ENCODE assay signal across 20 mouse cellular contexts in the genomic region with DNA sequence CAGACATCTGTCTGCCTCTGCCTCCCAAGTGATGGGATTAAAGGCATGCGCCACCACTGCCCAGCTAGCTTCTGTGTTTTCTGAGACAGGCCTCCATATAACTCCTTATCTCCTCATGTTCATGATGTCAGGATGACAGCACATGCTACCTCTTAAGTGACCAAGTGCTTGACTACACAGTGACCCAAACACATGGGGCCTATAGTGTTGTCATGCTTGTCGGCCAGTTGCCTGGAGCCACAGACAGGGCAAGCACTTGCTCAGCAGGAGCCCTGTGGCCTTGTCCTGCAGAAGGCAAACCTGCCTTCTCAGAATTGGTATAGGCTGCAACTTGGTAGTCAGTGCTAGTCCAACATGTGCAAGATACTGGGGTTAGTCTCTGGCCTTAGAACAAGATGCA. TPM values are rescaled to one million over a fixed set of nuclear protein-coding genes. Genes with fewer than 3 reads are reported as not detected.
"Had no signal": no experiment of that assay in that cellular context is flagged by ENCODE, and none has a peak within 500 bp of the region (broad histone marks: within the 10 kb centered on the region; RNA-seq: fewer than 3 reads in every experiment).

No protein-coding gene starts in this region.

- DNase-seq: kidney, postnatal 36 days; layer of hippocampus, adult 9-11 months; layer of hippocampus, postnatal 36 days; lung, adult 2 months; lung, postnatal 4 days; midbrain, embryonic 14.5 days; right cerebral cortex, postnatal 14 days; thymus, postnatal 4 days had no signal

- H3K4me2 ChIP-seq: limb, embryonic 13.5 days; liver, embryonic 11.5 days; liver, embryonic 15.5 days; neural tube, embryonic 12.5 days; stomach, embryonic 15.5 days had no signal

- H3K9me3 ChIP-seq: limb, embryonic 13.5 days; liver, embryonic 15.5 days; midbrain, embryonic 10.5 days; neural tube, embryonic 12.5 days; stomach, embryonic 15.5 days had no signal

- H3K9ac ChIP-seq: limb, embryonic 13.5 days; liver, embryonic 15.5 days; neural tube, embryonic 12.5 days; stomach, embryonic 15.5 days had no signal

- H3K27ac ChIP-seq: kidney, postnatal 0 days; limb, embryonic 13.5 days; liver, embryonic 15.5 days; midbrain, embryonic 10.5 days; neural tube, embryonic 12.5 days; stomach, embryonic 15.5 days had no signal

- ATAC-seq: lung, postnatal 0 days had no signal

- H3K27me3 ChIP-seq: limb, embryonic 13.5 days; liver, embryonic 15.5 days; neural tube, embryonic 12.5 days; stomach, embryonic 15.5 days had no signal

- H3K4me3 ChIP-seq: limb, embryonic 13.5 days; liver, embryonic 15.5 days; midbrain, embryonic 10.5 days; neural tube, embryonic 12.5 days; stomach, embryonic 15.5 days had no signal

RNA-seq across cellular contexts. Expression of a gene that starts 21.9 kb away (rescaled TPM):
- total RNA-seq: layer of hippocampus, adult 18-20 months; layer of hippocampus, postnatal 36 days; left cerebral cortex, postnatal 25 days; megakaryocyte, adult 5-6 weeks; neutrophil, adult 5-6 weeks had no signal
- polyA plus RNA-seq: lung, postnatal 0 days had no signal
